Mouse (Mus musculus) myocyte (in vitro differentiated cells): ENCODE data around the gene Kcng3. TPM values are rescaled to one million over a fixed set of nuclear protein-coding genes. Genes with fewer than 3 reads are reported as not detected.

Experiments used
- H3K27me3 ChIP-seq: one replicate; pipeline ENCODE4 v1.6.1; 2011; ENCODE audit not compliant: control insufficient read depth, insufficient read depth, insufficient read length
- H3K36me3 ChIP-seq: one replicate; pipeline ENCODE4 v1.6.1; 2011; ENCODE audit not compliant: control insufficient read depth, insufficient read depth
- H3K4me2 ChIP-seq: one replicate; pipeline ENCODE4 v1.6.1; 2011; ENCODE audit warnings: low read depth, control low read depth
- H3K4me3 ChIP-seq: one replicate; pipeline ENCODE4 v1.5.1; 2011; ENCODE audit warnings: mild to moderate bottlenecking, control low read depth, moderate library complexity
- H3K79me2 ChIP-seq: one replicate; pipeline ENCODE4 v1.6.1; 2011; ENCODE audit not compliant: control insufficient read depth, insufficient read depth
- H3ac ChIP-seq: one replicate; pipeline ENCODE4 v1.6.1; 2011; ENCODE audit not compliant: control insufficient read depth, insufficient read length
- CEBPB ChIP-seq: IDR thresholded peaks from 2 replicates; pipeline ENCODE4 v1.6.1; 2011; ENCODE audit warnings: mild to moderate bottlenecking, moderate library complexity; ENCODE audit not compliant: poor library complexity, insufficient read depth, severe bottlenecking
- E2F4 ChIP-seq: IDR thresholded peaks from one replicate; pipeline ENCODE4 v1.6.1; 2011; ENCODE audit warnings: mild to moderate bottlenecking, control low read depth, moderate library complexity; ENCODE audit not compliant: insufficient read depth
- MAX ChIP-seq: IDR thresholded peaks from one replicate; pipeline ENCODE4 v1.6.1; 2011; ENCODE audit warnings: low read depth, mild to moderate bottlenecking, control low read depth
- MYOD1 ChIP-seq, 3 experiments: IDR thresholded peaks; one replicate each; pipeline ENCODE4 v1.6.1; 2011; ENCODE audit warnings: control low read depth in 2 of 3, low read depth in 2 of 3, mild to moderate bottlenecking in 2 of 3, moderate library complexity in 1 of 3; ENCODE audit not compliant: insufficient read length in 2 of 3, control insufficient read depth in 1 of 3
- MYOG ChIP-seq, 3 experiments: IDR thresholded peaks; one replicate each; pipeline ENCODE4 v1.6.1; 2011; ENCODE audit warnings: control low read depth in 2 of 3, low read depth in 2 of 3, mild to moderate bottlenecking in 2 of 3; ENCODE audit not compliant: insufficient read length in 2 of 3, control insufficient read depth in 1 of 3, insufficient read depth in 1 of 3
- POLR2A ChIP-seq: IDR thresholded peaks from one replicate; pipeline ENCODE4 v1.6.1; 2011; ENCODE audit warnings: low read depth, mild to moderate bottlenecking, control low read depth, moderate library complexity; ENCODE audit not compliant: insufficient read length
- POLR2AphosphoS2 ChIP-seq: IDR thresholded peaks from one replicate; pipeline ENCODE4 v1.6.1; 2011; ENCODE audit warnings: low read depth, control low read depth; ENCODE audit not compliant: insufficient read length
- REST ChIP-seq: IDR thresholded peaks from one replicate; pipeline ENCODE4 v1.6.1; 2011; ENCODE audit warnings: mild to moderate bottlenecking, control low read depth, moderate library complexity; ENCODE audit not compliant: insufficient read depth, insufficient read length
- SRF ChIP-seq: IDR thresholded peaks from one replicate; pipeline ENCODE4 v1.6.1; 2011; ENCODE audit warnings: low read depth; ENCODE audit not compliant: control insufficient read depth, insufficient read length
- TCF12 ChIP-seq: IDR thresholded peaks from one replicate; pipeline ENCODE4 v1.6.1; 2011; ENCODE audit warnings: mild to moderate bottlenecking, control low read depth; ENCODE audit not compliant: poor library complexity, insufficient read depth, severe bottlenecking
- TCF3 ChIP-seq: IDR thresholded peaks from one replicate; pipeline ENCODE4 v1.6.1; 2011; ENCODE audit warnings: low read depth, control low read depth; ENCODE audit not compliant: insufficient read length
- USF1 ChIP-seq: IDR thresholded peaks from one replicate; pipeline ENCODE4 v1.6.1; 2011; ENCODE audit warnings: low read depth, mild to moderate bottlenecking, control low read depth, moderate library complexity
- polyA plus RNA-seq: library from polyadenylated mRNA; unstranded; fragments of >200 nt; fragmentation: generic; extraction: Trizol; gene quantifications from one replicate; pipeline ENCODE4 v1.2.1, GENCODE M21; 2012; ENCODE audit warnings: missing spikeins

Kcng3 gene
- polyA plus RNA-seq, 1 experiment, result not detected

DNA sequence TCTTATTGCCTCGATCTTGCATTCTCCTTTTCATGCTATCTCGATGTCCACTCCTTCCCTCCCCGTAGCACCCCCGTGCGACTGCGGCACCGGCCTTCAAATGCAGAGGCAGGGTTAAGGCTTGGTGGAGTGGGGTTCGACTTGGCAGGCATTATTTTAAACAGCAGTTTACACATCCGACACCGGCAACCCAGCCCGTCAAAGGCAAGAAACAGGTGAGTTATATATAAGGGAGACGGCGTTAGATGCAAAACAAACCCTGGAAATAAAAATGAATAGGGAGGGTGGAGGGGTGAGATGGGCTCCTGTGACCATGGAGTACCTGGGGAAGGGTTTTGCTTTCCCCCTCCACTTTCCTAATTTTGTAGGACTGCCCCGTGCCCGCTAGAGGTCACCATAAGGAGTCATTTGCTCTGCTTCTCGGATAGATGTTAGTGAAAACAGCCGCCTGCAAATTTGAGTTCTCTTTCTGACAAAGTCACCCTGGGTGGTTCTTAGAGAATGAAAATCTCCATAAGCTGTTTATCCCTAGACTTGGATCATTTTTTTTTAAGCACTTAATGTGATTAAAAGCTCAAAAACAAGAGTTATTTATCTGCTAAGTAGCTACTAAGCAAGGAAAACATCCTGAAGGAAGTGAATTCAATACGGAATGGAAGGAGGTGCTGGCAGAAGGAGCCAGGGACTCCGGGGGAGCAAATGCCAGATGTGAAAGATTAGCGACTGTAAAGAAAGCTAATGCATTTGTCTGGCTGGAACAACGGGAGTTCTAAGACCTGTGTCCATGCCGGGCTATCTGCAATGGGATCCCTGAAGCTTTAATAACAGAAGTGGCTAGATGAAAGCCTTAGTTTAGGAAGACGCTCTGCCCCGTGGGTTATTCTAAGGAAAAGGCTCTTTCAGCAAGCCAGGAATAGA, 1.2 kb upstream of the Kcng3 start:
- Histone ChIP-seq H3K4me3 (no peak overlapping the region), H3K79me2 (no peaks in the 10 kb centered on the region), H3K27me3 (peaks cover 41% of the 10 kb centered on the region), H3K4me2 (peak overlapping the region; percentile 86), H3ac (no peak overlapping the region), H3K36me3 (no peaks in the 10 kb centered on the region)
- TF ChIP-seq MYOD1 (IDR thresholded peaks at IDR 0.05; ENCODE audit: control insufficient read depth in 1 of 3, insufficient read length in 2 of 3, low read depth in 2 of 3) (no peak), REST (no peak), MYOG (IDR thresholded peaks at IDR 0.05; ENCODE audit: control insufficient read depth in 1 of 3, insufficient read depth in 1 of 3, insufficient read length in 2 of 3, low read depth in 2 of 3) (no peak), E2F4 (no peak), SRF (no peak), TCF3 (no peak), MAX (no peak), TCF12 (no peak), USF1 (no peak), POLR2AphosphoS2 (no peak), CEBPB (no peak), POLR2A (no peak)

DNA sequence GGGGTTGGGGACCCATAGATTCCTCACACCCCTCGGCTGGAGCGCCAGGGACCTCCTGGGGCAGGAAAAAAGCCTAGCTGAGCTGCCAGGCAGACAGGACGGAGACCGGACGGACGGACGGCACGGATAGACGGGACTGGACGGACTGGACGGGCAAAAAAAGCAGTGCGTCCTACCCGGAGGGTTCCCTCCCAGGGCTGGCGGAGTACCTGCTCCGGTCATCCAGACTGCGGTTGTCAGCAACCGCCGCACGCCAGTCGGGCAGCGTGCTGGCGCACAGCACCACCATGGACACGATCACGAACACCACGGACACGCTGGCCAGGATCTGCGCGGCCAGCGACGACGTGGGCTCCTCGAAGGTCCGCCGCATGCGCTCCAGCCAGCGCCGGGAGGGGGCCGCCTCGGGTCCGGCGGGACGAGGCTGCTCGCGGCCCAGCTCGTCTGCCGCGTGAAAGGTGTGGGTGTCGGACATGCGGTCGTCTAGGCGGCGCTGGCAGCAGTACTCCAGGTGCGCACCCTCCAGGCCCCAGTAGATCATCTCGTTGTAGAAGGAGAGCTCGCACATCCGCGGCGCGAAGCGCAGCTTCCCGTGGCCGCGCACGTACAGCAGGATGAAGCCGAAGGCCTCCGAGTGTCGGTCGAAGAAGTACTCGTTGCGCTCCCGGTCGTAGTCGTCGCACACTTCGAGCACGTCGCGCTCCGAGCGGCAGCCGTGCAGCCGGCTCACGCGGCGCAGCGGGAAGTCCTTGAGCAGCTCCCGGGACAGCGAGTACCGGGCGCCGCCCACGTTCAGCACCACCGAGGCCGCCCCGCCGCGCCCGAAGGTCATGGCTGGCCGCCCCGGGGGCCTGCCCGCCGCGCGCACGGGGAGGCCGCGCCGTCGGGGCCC, 662 bp downstream of the Kcng3 start:
- Histone ChIP-seq H3ac (no peak overlapping the region), H3K4me2 (no peak overlapping the region), H3K27me3 (peaks cover 50% of the 10 kb centered on the region), H3K4me3 (no peak overlapping the region), H3K36me3 (no peaks in the 10 kb centered on the region), H3K79me2 (no peaks in the 10 kb centered on the region)
- TF ChIP-seq E2F4, result no peak
- no peak for TF ChIP-seq MYOG (IDR thresholded peaks at IDR 0.05; ENCODE audit: control insufficient read depth in 1 of 3, insufficient read depth in 1 of 3, insufficient read length in 2 of 3, low read depth in 2 of 3)
- TF ChIP-seq SRF, result no peak
- TF ChIP-seq MYOD1 (IDR thresholded peaks at IDR 0.05; ENCODE audit: control insufficient read depth in 1 of 3, insufficient read length in 2 of 3, low read depth in 2 of 3), result no peak
- TF ChIP-seq TCF3, result no peak
- no peak for TF ChIP-seq CEBPB
- no peak for TF ChIP-seq MAX
- TF ChIP-seq TCF12, result no peak

DNA sequence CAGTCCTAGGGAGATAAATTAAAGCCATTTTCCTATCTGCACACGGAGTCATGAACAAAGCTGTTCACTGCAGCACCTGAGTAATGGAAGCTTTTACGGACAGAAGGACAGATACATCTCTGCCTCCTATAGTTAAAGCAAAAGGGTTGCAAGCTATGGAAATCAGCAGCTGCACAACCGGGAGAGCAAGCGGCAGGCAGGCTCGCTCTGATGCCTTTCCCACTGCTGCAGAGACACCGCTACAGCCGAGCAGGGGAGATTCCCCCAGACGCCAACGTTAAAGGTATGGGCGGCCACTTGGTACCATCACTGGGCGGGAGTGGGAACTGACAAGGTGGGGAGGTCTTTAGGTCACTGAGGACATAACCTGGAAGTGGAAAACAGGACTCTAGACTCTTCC, 17.8 kb downstream of the Kcng3 start:
- Histone ChIP-seq H3ac (no peak overlapping the region), H3K79me2 (no peaks in the 10 kb centered on the region), H3K4me3 (no peak overlapping the region), H3K4me2 (no peak overlapping the region), H3K36me3 (no peaks in the 10 kb centered on the region), H3K27me3 (no peaks in the 10 kb centered on the region)
- TF ChIP-seq MYOG (IDR thresholded peaks at IDR 0.05; ENCODE audit: control insufficient read depth in 1 of 3, insufficient read depth in 1 of 3, insufficient read length in 2 of 3, low read depth in 2 of 3) (no peak), MYOD1 (IDR thresholded peaks at IDR 0.05; ENCODE audit: control insufficient read depth in 1 of 3, insufficient read length in 2 of 3, low read depth in 2 of 3) (no peak), CEBPB (no peak), E2F4 (no peak), USF1 (no peak), SRF (no peak), MAX (no peak), REST (no peak), POLR2A (no peak), POLR2AphosphoS2 (no peak), TCF12 (no peak), TCF3 (no peak)

DNA sequence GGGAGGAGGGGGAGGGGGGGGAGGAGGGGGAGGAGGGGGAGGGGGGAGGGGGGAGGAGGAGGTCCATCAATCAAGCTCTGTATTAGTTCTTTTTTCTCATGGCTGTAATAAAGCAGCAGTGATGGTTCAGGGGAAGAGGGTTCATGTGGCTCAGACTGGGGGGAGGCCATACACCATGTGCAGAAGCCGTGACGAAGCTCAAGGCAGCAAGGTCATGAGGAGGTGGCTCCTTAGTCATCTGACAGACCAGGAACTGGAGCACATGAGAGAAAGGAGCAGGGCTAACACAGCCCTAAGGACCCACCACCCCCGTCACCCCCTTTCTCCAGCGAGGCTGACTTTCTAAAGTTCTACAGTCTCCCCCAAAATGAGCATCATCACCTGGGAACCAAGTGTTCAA, 22.2 kb downstream of the Kcng3 start:
- no peak overlapping the region for H3K4me3 ChIP-seq
- no peaks in the 10 kb centered on the region for H3K79me2 ChIP-seq
- H3ac ChIP-seq, result no peak overlapping the region
- no peak for TF ChIP-seq MYOG (IDR thresholded peaks at IDR 0.05; ENCODE audit: control insufficient read depth in 1 of 3, insufficient read depth in 1 of 3, insufficient read length in 2 of 3, low read depth in 2 of 3)
- no peak for TF ChIP-seq TCF12
- no peak for TF ChIP-seq MAX
- no peak for TF ChIP-seq SRF
- no peak for TF ChIP-seq POLR2A
- TF ChIP-seq E2F4, result no peak
- no peak for TF ChIP-seq TCF3
- TF ChIP-seq CEBPB, result no peak
- no peak for TF ChIP-seq USF1
- TF ChIP-seq REST, result no peak
- TF ChIP-seq MYOD1 (IDR thresholded peaks at IDR 0.05; ENCODE audit: control insufficient read depth in 1 of 3, insufficient read length in 2 of 3, low read depth in 2 of 3), result no peak
- TF ChIP-seq POLR2AphosphoS2, result no peak
- no peak overlapping the region for H3K4me2 ChIP-seq
- H3K27me3 ChIP-seq, result peaks cover 5% of the 10 kb centered on the region
- H3K36me3 ChIP-seq, result no peaks in the 10 kb centered on the region
